Mouse (Mus musculus): ENCODE measurements around the gene Lrrc8c.

DNA sequence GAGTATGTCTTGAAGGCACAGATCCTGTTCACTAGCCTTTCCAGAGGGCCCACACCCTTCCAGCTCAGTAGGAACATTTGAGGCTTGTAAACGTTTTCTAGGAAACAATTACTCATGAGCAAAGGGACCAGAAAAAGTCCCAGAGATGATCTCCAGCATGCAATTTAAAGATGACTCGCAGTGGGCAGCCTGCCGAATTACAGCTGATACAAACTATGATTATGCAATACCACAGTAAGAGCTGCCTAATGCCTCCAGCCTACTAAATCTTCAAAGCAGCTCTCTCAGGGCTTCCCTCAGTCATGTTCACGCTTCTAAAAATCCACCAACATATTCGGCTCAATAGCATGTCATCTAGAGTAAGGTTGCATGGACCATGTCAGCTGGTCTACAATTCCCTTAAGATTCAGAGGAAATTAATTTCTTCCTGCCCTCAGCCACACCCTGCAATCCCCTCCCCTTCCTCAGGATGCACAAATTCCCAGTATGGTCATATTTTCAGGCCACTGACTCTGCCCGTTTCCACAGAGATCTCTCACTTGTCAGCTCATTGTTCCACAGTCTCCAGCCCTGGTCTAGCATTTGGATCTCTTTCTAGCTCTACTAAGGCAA, 101.4 kb downstream of the Lrrc8c start:
- no peak for TF ChIP-seq POLR2A (IDR thresholded peaks at IDR 0.05; ENCODE audit: borderline replicate concordance, insufficient read depth, low read length)
- TF ChIP-seq CTCF (IDR thresholded peaks at IDR 0.05; ENCODE audit: borderline replicate concordance, insufficient read depth, low read depth, low read length), result no peak
